Mouse (Mus musculus): ENCODE results near the gene Abcb8. TPM values are rescaled to one million over a fixed set of nuclear protein-coding genes. Genes with fewer than 3 reads are reported as not detected.

Abcb8 gene
- total and polyA plus RNA-seq, 2 experiments = 21.5 to 71.0 TPM

DNA sequence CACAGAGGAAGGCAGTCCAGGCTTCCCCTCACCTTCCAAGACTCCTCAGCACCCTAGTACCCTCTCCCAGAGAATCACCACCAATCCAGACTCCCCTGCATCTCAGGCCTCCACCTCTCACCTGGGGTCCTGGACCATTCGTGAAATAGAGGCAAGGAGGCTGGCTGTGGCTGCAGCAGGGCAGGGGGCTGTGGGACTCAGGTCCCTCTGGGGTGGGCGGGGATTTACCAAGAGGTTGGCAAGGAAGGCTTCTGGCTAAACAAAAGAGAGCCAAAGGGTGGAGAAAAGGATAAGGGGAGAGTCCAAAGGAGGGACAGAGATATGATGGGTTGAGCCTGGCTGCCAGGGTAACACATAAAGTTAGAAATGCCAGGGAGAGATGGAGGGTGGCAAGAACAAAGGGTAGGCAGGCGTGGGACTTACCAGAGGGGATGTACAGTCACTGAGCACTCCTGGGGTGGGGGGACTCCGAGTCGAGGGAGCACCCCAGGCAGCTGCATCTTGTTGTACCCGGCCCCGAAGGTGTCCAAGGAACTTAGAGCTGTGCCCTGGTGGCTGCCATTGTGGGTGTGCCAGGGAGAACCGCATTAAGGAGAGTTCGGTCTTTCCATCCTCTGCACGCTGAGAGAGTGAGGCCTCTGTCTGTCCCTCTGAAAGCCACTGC lies 7.4 kb upstream of the Abcb8 start:
- Histone ChIP-seq H3K27me3 (ENCODE audit: control insufficient read depth, insufficient read depth, low read length) (no peaks in the 10 kb centered on the region), H3K9ac (ENCODE audit: low read depth, low read length) (no peak overlapping the region), H3K79me2 (ENCODE audit: control insufficient read depth, insufficient read depth, low read length) (no peaks in the 10 kb centered on the region), H3K27ac (replicated peaks; ENCODE audit: insufficient read depth, low read depth, low read length) (no peak overlapping the region), H3K36me3 (ENCODE audit: control insufficient read depth, insufficient read depth, low read length) (no peaks in the 10 kb centered on the region), H3K4me1 (ENCODE audit: control insufficient read depth, insufficient read depth, low read length) (peaks cover 7% of the 10 kb centered on the region; the same call in 1 of the 2 replicates), H3K4me3 (ENCODE audit: insufficient read depth, low read depth, low read length) (no peak overlapping the region)
- DNase-seq (ENCODE audit: extremely low read depth, low read depth, low spot score) = no peak
- TF ChIP-seq POLR2A (IDR thresholded peaks at IDR 0.05; ENCODE audit: extremely low read depth, insufficient read depth, low read length) (no peak), CTCF (IDR thresholded peaks at IDR 0.05; ENCODE audit: low read depth, low read length) (no peak)
- WGBS = 86% methylated on average over 10 of the region's 10 CpGs

DNA sequence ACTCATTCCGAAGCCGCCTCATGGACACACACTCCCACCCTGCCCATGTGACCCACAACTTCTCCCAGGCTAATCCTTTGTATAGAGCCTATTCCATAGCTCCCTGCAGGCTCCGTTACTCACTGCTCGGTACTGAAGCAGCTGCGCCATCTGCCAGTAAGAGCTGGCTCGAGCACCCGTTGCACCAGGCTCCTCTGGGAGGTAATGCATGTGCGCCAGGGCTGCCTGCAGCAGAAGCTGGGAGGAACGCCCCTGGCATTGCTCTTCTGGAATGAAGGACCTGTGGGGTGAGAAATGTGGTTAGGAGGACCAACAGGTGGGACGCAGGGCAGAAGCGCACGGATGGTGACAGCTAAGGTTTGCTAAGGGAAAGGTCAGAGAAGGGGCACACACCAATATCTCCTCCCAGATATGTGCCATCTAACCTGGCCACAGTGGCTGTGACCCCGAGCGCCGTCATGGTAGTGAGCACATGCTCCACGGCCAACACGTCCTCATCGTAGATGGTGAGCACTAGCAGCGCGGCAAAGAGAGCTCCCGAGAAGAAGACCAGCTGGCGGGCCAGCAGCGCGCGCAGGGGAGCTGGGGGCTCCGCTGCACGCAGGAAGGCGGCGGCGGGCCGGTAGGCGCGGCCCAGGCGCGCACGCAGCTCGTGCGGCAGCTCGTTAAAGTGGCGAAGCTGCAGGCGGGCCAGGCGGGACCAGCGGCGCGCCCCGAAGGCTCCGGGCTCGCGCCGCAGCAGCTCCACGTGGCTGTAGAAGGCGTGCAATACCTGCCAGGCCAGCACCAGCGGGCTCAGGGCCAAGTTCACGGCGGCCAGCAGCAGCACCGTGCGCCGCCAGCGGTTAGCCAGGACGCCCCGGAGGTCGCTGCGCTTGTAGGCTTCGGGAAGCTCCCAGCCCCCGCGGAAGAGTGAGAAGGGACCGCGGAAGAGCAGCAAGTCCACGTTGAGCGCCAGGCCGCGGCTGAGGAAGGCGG lies 5.9 kb upstream of the Abcb8 start:
- no peak for TF ChIP-seq POLR2A (IDR thresholded peaks at IDR 0.05; ENCODE audit: extremely low read depth, insufficient read depth, low read length)
- peak; percentile 36 for TF ChIP-seq CTCF (IDR thresholded peaks at IDR 0.05; ENCODE audit: low read depth, low read length)
- WGBS = 2% methylated on average over 73 of the region's 73 CpGs
- Histone ChIP-seq H3K4me3 (ENCODE audit: insufficient read depth, low read depth, low read length) (peak overlapping the region; percentile 31; the same call in 1 of the 2 replicates), H3K27me3 (ENCODE audit: control insufficient read depth, insufficient read depth, low read length) (no peaks in the 10 kb centered on the region), H3K9ac (ENCODE audit: low read depth, low read length) (peak overlapping the region; percentile 65), H3K27ac (replicated peaks; ENCODE audit: insufficient read depth, low read depth, low read length) (no peak overlapping the region), H3K79me2 (ENCODE audit: control insufficient read depth, insufficient read depth, low read length) (no peaks in the 10 kb centered on the region), H3K36me3 (ENCODE audit: control insufficient read depth, insufficient read depth, low read length) (no peaks in the 10 kb centered on the region), H3K4me1 (ENCODE audit: control insufficient read depth, insufficient read depth, low read length) (peaks cover 7% of the 10 kb centered on the region; the same call in 1 of the 2 replicates)
- peak; percentile 69 for DNase-seq (ENCODE audit: extremely low read depth, low read depth, low spot score)

DNA sequence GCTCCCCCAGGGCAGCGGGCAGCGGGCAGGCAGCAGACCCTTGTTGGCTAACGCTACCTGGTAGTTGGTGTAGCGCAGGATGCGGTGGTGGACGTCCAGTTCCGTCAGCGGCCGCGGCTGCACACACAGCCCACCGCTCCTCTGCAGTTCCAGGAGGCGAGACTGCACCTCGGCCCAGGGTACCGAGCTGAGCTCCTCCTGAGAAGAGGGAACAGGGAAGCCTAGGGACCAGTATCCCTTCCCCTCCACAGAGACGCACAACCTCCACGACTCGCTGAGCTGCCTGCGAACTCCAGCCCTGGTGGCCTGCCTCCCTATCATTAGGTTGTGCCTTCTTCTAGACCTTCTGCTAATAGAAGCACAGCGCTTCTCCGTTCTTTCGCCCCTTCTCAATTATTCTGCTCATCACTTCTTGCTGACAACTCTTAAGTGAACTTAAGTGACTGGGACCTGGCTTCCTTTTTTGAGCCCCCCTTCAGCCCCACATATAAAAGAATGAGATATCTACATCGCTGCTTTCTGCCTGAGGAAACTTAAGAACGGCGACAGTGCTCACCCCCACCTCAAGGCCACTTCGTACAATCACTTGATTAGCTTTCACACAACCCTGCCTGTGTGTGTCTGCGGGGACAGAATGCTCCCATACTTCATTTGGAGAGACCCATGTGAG lies 5.1 kb upstream of the Abcb8 start:
- Histone ChIP-seq H3K27me3 (ENCODE audit: control insufficient read depth, insufficient read depth, low read length) (no peaks in the 10 kb centered on the region), H3K36me3 (ENCODE audit: control insufficient read depth, insufficient read depth, low read length) (no peaks in the 10 kb centered on the region), H3K79me2 (ENCODE audit: control insufficient read depth, insufficient read depth, low read length) (no peaks in the 10 kb centered on the region), H3K27ac (replicated peaks; ENCODE audit: insufficient read depth, low read depth, low read length) (no peak overlapping the region), H3K4me1 (ENCODE audit: control insufficient read depth, insufficient read depth, low read length) (peaks cover 7% of the 10 kb centered on the region; the same call in 1 of the 2 replicates), H3K4me3 (ENCODE audit: insufficient read depth, low read depth, low read length) (peak overlapping the region; percentile 31; the same call in 1 of the 2 replicates), H3K9ac (ENCODE audit: low read depth, low read length) (peak overlapping the region; percentile 65)
- DNase-seq (ENCODE audit: extremely low read depth, low read depth, low spot score) = no peak
- 36% methylated on average over 26 of the region's 26 CpGs for WGBS
- TF ChIP-seq POLR2A (IDR thresholded peaks at IDR 0.05; ENCODE audit: extremely low read depth, insufficient read depth, low read length) (no peak), CTCF (IDR thresholded peaks at IDR 0.05; ENCODE audit: low read depth, low read length) (no peak)

DNA sequence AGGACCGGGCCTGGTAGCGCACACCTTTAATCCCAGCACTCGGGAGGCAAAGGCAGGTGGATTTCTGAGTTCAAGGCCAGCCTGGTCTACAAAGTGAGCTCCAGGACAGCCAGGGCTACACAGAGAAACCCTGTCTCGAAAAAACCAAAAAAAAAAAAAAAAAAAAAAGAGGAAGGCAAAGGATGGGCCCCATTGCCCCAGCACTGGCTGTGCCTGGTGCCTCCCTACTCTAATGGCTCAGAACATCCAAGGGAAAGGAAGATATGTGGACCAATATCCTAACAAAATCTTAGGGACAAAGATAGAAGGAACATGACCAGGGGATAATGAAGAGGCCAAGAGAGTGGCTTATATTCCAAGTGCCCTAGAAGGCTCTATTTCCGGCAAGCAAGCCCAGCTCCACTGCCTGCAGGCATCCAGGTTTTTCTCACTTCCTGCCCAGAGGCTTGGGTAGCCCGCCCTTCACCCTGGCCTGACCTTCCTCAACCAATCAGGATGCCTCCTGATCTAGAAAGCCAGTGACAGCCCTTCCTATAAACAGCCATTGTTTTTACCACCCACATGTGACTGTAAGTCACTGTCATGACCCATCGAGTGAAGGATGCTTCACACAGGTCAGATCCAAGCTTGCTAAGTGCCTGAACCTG lies 4.3 kb upstream of the Abcb8 start:
- 70% methylated on average over 7 of the region's 7 CpGs for WGBS
- no peaks in the 10 kb centered on the region for H3K27me3 ChIP-seq (ENCODE audit: control insufficient read depth, insufficient read depth, low read length)
- DNase-seq (ENCODE audit: extremely low read depth, low read depth, low spot score) = no peak
- peaks cover 7% of the 10 kb centered on the region; the same call in 1 of the 2 replicates for H3K4me1 ChIP-seq (ENCODE audit: control insufficient read depth, insufficient read depth, low read length)
- no peak overlapping the region for H3K4me3 ChIP-seq (ENCODE audit: insufficient read depth, low read depth, low read length)
- no peak overlapping the region for H3K9ac ChIP-seq (ENCODE audit: low read depth, low read length)
- TF ChIP-seq POLR2A (IDR thresholded peaks at IDR 0.05; ENCODE audit: extremely low read depth, insufficient read depth, low read length) (no peak), CTCF (IDR thresholded peaks at IDR 0.05; ENCODE audit: low read depth, low read length) (no peak)
- H3K36me3 ChIP-seq (ENCODE audit: control insufficient read depth, insufficient read depth, low read length) = no peaks in the 10 kb centered on the region
- no peaks in the 10 kb centered on the region for H3K79me2 ChIP-seq (ENCODE audit: control insufficient read depth, insufficient read depth, low read length)
- H3K27ac ChIP-seq (replicated peaks; ENCODE audit: insufficient read depth, low read depth, low read length) = no peak overlapping the region

DNA sequence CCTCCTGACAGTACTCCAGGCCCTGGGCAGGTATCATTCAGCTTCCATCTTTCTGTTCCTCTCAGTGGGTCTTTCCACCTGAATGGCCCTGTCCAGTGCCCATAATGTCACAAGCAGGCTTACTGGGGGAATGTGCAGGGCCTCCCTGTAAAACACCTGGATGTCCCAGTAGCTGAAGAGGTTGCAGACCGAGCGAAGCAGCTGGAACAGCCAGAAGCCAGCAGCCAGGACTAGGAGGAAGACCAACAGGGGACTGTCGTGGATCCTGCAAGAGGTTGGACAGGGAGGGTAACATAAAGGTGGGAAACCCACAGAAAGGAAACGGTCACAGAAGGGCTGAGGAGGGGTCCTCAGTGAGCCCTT lies 3.8 kb upstream of the Abcb8 start:
- no peaks in the 10 kb centered on the region for H3K36me3 ChIP-seq (ENCODE audit: control insufficient read depth, insufficient read depth, low read length)
- no peak overlapping the region for H3K27ac ChIP-seq (replicated peaks; ENCODE audit: insufficient read depth, low read depth, low read length)
- H3K27me3 ChIP-seq (ENCODE audit: control insufficient read depth, insufficient read depth, low read length) = no peaks in the 10 kb centered on the region
- peaks cover 7% of the 10 kb centered on the region; the same call in 1 of the 2 replicates for H3K4me1 ChIP-seq (ENCODE audit: control insufficient read depth, insufficient read depth, low read length)
- DNase-seq (ENCODE audit: extremely low read depth, low read depth, low spot score) = no peak
- H3K9ac ChIP-seq (ENCODE audit: low read depth, low read length) = no peak overlapping the region
- 94% methylated on average over 4 of the region's 4 CpGs for WGBS
- no peak overlapping the region for H3K4me3 ChIP-seq (ENCODE audit: insufficient read depth, low read depth, low read length)
- TF ChIP-seq CTCF (IDR thresholded peaks at IDR 0.05; ENCODE audit: low read depth, low read length) (no peak), POLR2A (IDR thresholded peaks at IDR 0.05; ENCODE audit: extremely low read depth, insufficient read depth, low read length) (no peak)
- H3K79me2 ChIP-seq (ENCODE audit: control insufficient read depth, insufficient read depth, low read length) = no peaks in the 10 kb centered on the region

Measured in liver, adult 2 months (tissue).